Mouse (Mus musculus): ENCODE results near the gene Vdac2.

DNA sequence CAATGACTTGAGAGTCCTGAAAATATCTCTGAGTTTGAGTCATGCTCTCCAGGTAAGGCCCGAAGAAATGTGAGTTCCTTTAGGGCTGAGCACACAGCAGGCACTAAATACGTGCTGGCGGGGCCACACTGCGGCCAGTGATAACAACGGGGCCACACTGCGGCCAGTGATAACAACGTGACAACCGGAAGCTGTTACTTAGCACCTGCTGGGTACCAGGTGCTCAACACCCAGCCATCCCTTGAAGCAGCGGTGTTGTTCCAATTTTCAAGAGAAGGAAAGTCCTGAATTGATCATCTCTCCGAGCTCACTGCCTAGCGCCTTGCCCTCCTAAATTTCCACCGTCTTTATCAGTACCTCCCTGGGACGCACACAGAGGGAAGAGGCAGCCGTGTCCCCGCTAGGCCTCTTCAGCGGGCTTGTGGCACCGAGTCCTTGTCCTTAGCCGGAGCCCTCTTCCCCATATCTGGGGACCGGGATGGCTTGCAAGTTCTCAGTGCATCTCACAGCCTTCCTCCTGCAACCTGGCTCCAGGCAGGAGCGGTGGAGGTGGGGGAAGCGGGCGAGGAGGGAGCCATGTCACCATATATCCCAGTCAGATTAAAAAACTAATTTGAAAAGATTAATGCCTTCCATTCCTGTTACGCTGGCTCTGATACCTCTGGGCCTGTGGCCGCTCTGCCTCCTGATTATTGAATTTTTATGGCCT lies 25.5 kb downstream of the Vdac2 start:
- TF ChIP-seq POLR2A (IDR thresholded peaks at IDR 0.05; ENCODE audit: extremely low read depth, insufficient read depth, low read length) (no peak), CTCF (IDR thresholded peaks at IDR 0.05; ENCODE audit: extremely low read depth, insufficient read depth, low read length) (no peak)
